Mouse (Mus musculus): ENCODE results near the gene Tbk1. TPM values are rescaled to one million over a fixed set of nuclear protein-coding genes. Genes with fewer than 3 reads are reported as not detected.

The Tbk1 gene
- total and polyA plus RNA-seq, 3 experiments, result 29.5 to 46.0 (median 44.0) TPM

GRCm38 (mm10) chr10:121582287-121582686 is 4.3 kb downstream of the Tbk1 start:
- peaks cover 70% of the 10 kb centered on the region for H3K79me2 ChIP-seq (replicated peaks; ENCODE audit: control insufficient read depth, extremely low read depth, insufficient read depth, poor library complexity, severe bottlenecking)
- no peak overlapping the region for H3K4me2 ChIP-seq (ENCODE audit: insufficient read depth, low read depth, poor library complexity, severe bottlenecking)
- TF ChIP-seq BHLHE40 (IDR thresholded peaks at IDR 0.05; ENCODE audit: low read depth, low read length), result no peak
- no peak for TF ChIP-seq RAD21 (IDR thresholded peaks at IDR 0.05; ENCODE audit: low read depth, low read length)
- dilution Hi-C loops (cut with MboI; ENCODE audit: extremely low pct_ligation_motif_present, extremely low pct_unique_long_range_greater_than_20kb, low sequenced_read_pairs), result no loop called here
- in situ Hi-C loops (cut with MboI; ENCODE audit: low pct_ligation_motif_present, low pct_unique_long_range_greater_than_20kb, low sequenced_read_pairs), result no loop called here
- H3K36me3 ChIP-seq (replicated peaks in 1 of 2; ENCODE audit: control insufficient read depth in 1 of 2, insufficient read depth in 1 of 2, low read length in 1 of 2), result peaks cover 52 to 54% of the 10 kb centered on the region in 2 experiments
- peaks cover 6 to 25% of the 10 kb centered on the region in 2 experiments for H3K4me1 ChIP-seq (ENCODE audit: control insufficient read depth in 1 of 2, insufficient read depth in 2 of 2)
- H3K9me3 ChIP-seq (replicated peaks; ENCODE audit: low read length), result no peaks in the 10 kb centered on the region
- no peak overlapping the region for H3K9ac ChIP-seq (ENCODE audit: insufficient read depth, low read depth)
- no peak for DNase-seq (ENCODE audit: extremely low read depth)
- no peak overlapping the region for H3K4me3 ChIP-seq (replicated peaks in 1 of 3; ENCODE audit: low read depth in 2 of 3, low read length in 2 of 3, poor library complexity in 1 of 3)
- H3K27ac ChIP-seq (ENCODE audit: insufficient read depth, low read depth), result no peak overlapping the region
- no peaks in the 10 kb centered on the region for H3K27me3 ChIP-seq (replicated peaks)

GRCm38 (mm10) chr10:121581405-121581804 is 5.2 kb downstream of the Tbk1 start:
- no peaks in the 10 kb centered on the region for H3K9me3 ChIP-seq (replicated peaks; ENCODE audit: low read length)
- in situ Hi-C loops (cut with MboI; ENCODE audit: low pct_ligation_motif_present, low pct_unique_long_range_greater_than_20kb, low sequenced_read_pairs), result no loop called here
- no peak overlapping the region for H3K4me3 ChIP-seq (replicated peaks in 1 of 3; ENCODE audit: low read depth in 2 of 3, low read length in 2 of 3, poor library complexity in 1 of 3)
- dilution Hi-C loops (cut with MboI; ENCODE audit: extremely low pct_ligation_motif_present, extremely low pct_unique_long_range_greater_than_20kb, low sequenced_read_pairs), result no loop called here
- no peaks in the 10 kb centered on the region for H3K27me3 ChIP-seq (replicated peaks)
- H3K36me3 ChIP-seq (replicated peaks in 1 of 2; ENCODE audit: control insufficient read depth in 1 of 2, insufficient read depth in 1 of 2, low read length in 1 of 2), result peaks cover 56 to 60% of the 10 kb centered on the region in 2 experiments
- peaks cover 70% of the 10 kb centered on the region for H3K79me2 ChIP-seq (replicated peaks; ENCODE audit: control insufficient read depth, extremely low read depth, insufficient read depth, poor library complexity, severe bottlenecking)
- H3K4me2 ChIP-seq (ENCODE audit: insufficient read depth, low read depth, poor library complexity, severe bottlenecking), result no peak overlapping the region
- no peak overlapping the region for H3K27ac ChIP-seq (ENCODE audit: insufficient read depth, low read depth)
- DNase-seq (ENCODE audit: extremely low read depth), result peak; percentile 8
- H3K9ac ChIP-seq (ENCODE audit: insufficient read depth, low read depth), result no peak overlapping the region
- H3K4me1 ChIP-seq (ENCODE audit: control insufficient read depth in 1 of 2, insufficient read depth in 2 of 2), result peaks cover 6 to 25% of the 10 kb centered on the region in 2 experiments
- TF ChIP-seq NELFE (IDR thresholded peaks at IDR 0.05; ENCODE audit: low read depth, low read length), result no peak
- TF ChIP-seq MAFK (IDR thresholded peaks at IDR 0.05; ENCODE audit: insufficient replicate concordance, low read length), result peak; percentile 35; the same call in 1 of the 2 replicates
- TF ChIP-seq PAX5 (IDR thresholded peaks at IDR 0.05; ENCODE audit: low read length), result no peak

- H3K27me3 ChIP-seq (replicated peaks), result no peaks in the 10 kb centered on the region
- H3K9ac ChIP-seq (ENCODE audit: insufficient read depth, low read depth), result no peak overlapping the region
- no peaks in the 10 kb centered on the region for H3K9me3 ChIP-seq (replicated peaks; ENCODE audit: low read length)
- TF ChIP-seq UBTF (IDR thresholded peaks at IDR 0.05; ENCODE audit: low read depth, low read length), result no peak
- no peak for TF ChIP-seq GABPA (IDR thresholded peaks at IDR 0.05; ENCODE audit: insufficient replicate concordance, low read depth, low read length)
- no peak for TF ChIP-seq CHD1 (IDR thresholded peaks at IDR 0.05; ENCODE audit: low read depth, low read length)
- TF ChIP-seq USF1 (IDR thresholded peaks at IDR 0.05; ENCODE audit: low read depth, low read length), result no peak
- TF ChIP-seq E2F4 (IDR thresholded peaks at IDR 0.05; ENCODE audit: insufficient replicate concordance, low read depth, low read length), result no peak
- no peak for TF ChIP-seq MEF2A (IDR thresholded peaks at IDR 0.05; ENCODE audit: borderline replicate concordance, low read depth, low read length)
- no peak for TF ChIP-seq SMC3 (IDR thresholded peaks at IDR 0.05; ENCODE audit: low read depth, low read length)
- TF ChIP-seq NELFE (IDR thresholded peaks at IDR 0.05; ENCODE audit: low read depth, low read length), result no peak
- no peak for TF ChIP-seq KAT2A (IDR thresholded peaks at IDR 0.05; ENCODE audit: insufficient replicate concordance, low read length)
- no peak for TF ChIP-seq MAX (IDR thresholded peaks at IDR 0.05; ENCODE audit: low read length)
- H3K4me3 ChIP-seq (replicated peaks in 1 of 3; ENCODE audit: low read depth in 2 of 3, low read length in 2 of 3, poor library complexity in 1 of 3), result no peak overlapping the region
- in situ Hi-C loops (cut with MboI; ENCODE audit: low pct_ligation_motif_present, low pct_unique_long_range_greater_than_20kb, low sequenced_read_pairs) (no loop called here), dilution Hi-C loops (cut with MboI; ENCODE audit: extremely low pct_ligation_motif_present, extremely low pct_unique_long_range_greater_than_20kb, low sequenced_read_pairs) (no loop called here)
- DNase-seq (ENCODE audit: extremely low read depth), result no peak
- peaks cover 60% of the 10 kb centered on the region for H3K79me2 ChIP-seq (replicated peaks; ENCODE audit: control insufficient read depth, extremely low read depth, insufficient read depth, poor library complexity, severe bottlenecking)
- H3K4me2 ChIP-seq (ENCODE audit: insufficient read depth, low read depth, poor library complexity, severe bottlenecking), result no peak overlapping the region
- no peak overlapping the region for H3K27ac ChIP-seq (ENCODE audit: insufficient read depth, low read depth)
- H3K36me3 ChIP-seq (replicated peaks in 1 of 2; ENCODE audit: control insufficient read depth in 1 of 2, insufficient read depth in 1 of 2, low read length in 1 of 2), result peaks cover 65 to 66% of the 10 kb centered on the region in 2 experiments
- peaks cover 6 to 24% of the 10 kb centered on the region in 2 experiments for H3K4me1 ChIP-seq (ENCODE audit: control insufficient read depth in 1 of 2, insufficient read depth in 2 of 2)
Observed at GRCm38 (mm10) chr10:121580381-121580780, 6.2 kb downstream of the Tbk1 start.

Measured in CH12.LX (cell line).